Mouse (Mus musculus) heart, postnatal 0 days (tissue): ENCODE data around the gene Pde7b.

Experiments
- CTCF ChIP-seq: IDR thresholded peaks from 2 replicates; pipeline ENCODE4 v1.5.1; 2016; ENCODE audit warnings: antibody characterized with exemption, control low read depth, low read depth
- EP300 ChIP-seq: IDR thresholded peaks from 2 replicates; pipeline ENCODE4 v1.6.1; 2016; ENCODE audit warnings: antibody characterized with exemption, low read depth

GRCm38 (mm10) chr10:20723521-20723915 is 1.4 kb downstream of the Pde7b start:
- TF ChIP-seq CTCF (no peak), EP300 (no peak)
